Mouse (Mus musculus): ENCODE measurements around the gene Pigo. TPM values are rescaled to one million over a fixed set of nuclear protein-coding genes. Genes with fewer than 3 reads are reported as not detected.

The Pigo gene
- polyA plus RNA-seq, 1 experiment from 2014 or later, result 15.0 TPM

DNA sequence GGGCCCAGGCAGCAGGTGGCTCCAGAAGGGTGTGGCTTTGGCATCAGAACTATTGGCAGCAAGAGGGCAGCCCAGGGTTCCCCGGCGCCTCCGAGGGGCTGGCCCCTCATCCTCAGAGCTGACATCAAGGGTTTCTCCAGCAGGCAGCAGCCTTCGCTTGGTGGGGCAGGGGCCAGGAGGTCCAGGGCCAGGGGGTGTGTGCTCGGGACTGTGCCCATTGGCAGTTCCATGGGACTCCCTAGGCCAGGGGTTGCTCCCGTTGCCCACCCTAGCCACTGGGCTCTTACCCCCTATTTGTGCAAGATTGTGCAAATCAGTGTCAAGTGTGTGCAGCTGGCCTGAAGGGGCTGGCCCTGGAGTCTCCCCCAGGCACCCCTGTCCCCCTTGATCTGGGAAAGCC is 10.2 kb upstream of the Pigo start:
- no peak for ATAC-seq (replicated peaks; ENCODE audit: insufficient number of reproducible peaks, insufficient read depth, low FRiP score, low read depth)
- H3K4me2 ChIP-seq, result no peak overlapping the region
- no peaks in the 10 kb centered on the region for H3K27me3 ChIP-seq
- H3K9ac ChIP-seq, result no peak overlapping the region
- H3K36me3 ChIP-seq, result peaks cover 28% of the 10 kb centered on the region
- 90% methylated on average over 6 of the region's 6 CpGs for WGBS
- peaks cover 28% of the 10 kb centered on the region for H3K4me1 ChIP-seq (replicated peaks)
- H3K4me3 ChIP-seq, result no peak overlapping the region
- no peak overlapping the region for H3K27ac ChIP-seq
- no peaks in the 10 kb centered on the region for H3K9me3 ChIP-seq (replicated peaks)

DNA sequence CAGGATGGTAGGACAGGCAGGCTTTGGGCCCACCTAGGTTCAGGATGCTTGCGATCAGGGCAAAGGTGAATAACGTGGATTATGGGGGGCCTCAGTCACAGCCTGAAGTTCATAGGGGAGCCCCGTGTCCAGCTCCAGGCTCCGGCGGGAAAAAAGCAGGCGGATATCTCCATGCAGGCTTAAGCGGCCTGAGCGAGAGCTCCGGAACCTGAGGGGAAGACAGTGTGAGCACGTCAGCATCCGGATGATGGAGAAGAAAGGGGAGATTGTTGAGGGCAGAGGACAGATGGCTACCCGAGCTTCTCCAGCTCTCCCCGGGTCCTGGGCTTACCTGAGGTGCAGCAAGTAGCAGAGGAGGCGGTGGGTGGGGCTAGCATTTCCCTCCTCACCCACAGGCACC is 7.9 kb upstream of the Pigo start:
- WGBS, result 81% methylated on average over 14 of the region's 14 CpGs

DNA sequence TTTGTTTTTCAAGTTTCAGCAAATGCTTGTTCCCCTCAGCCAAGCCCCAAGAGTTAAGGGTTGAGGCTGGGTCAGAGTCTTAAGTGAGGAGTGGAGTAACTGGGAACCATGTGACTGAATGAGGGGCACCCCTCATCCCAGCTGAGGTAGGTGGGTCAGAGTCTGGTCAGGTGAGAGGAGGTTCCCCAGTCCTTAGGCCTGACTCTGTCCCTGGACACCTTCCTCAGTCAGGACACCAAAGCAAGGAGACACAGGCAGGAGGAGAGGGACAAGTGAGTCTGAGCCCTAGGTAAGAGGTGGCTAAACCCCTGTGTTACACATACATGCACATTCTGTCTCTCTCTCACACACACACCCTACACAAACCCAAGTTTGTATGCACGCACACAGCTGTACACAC is 6.9 kb upstream of the Pigo start:
- Histone ChIP-seq H3K27ac (no peak overlapping the region), H3K36me3 (peaks cover 51% of the 10 kb centered on the region), H3K4me3 (no peak overlapping the region), H3K9me3 (replicated peaks) (no peaks in the 10 kb centered on the region), H3K4me1 (replicated peaks) (peaks cover 15% of the 10 kb centered on the region), H3K27me3 (no peaks in the 10 kb centered on the region), H3K4me2 (no peak overlapping the region), H3K9ac (no peak overlapping the region)
- 92% methylated on average over 1 of the region's 1 CpGs for WGBS
- no peak for ATAC-seq (replicated peaks; ENCODE audit: insufficient number of reproducible peaks, insufficient read depth, low FRiP score, low read depth)

More for the DNA sequence above, 7.9 kb upstream of the Pigo start:
- Histone ChIP-seq H3K9ac (no peak overlapping the region), H3K9me3 (replicated peaks) (no peaks in the 10 kb centered on the region), H3K27ac (no peak overlapping the region), H3K4me1 (replicated peaks) (peaks cover 22% of the 10 kb centered on the region), H3K36me3 (peaks cover 41% of the 10 kb centered on the region), H3K4me2 (no peak overlapping the region), H3K27me3 (no peaks in the 10 kb centered on the region), H3K4me3 (no peak overlapping the region)
- ATAC-seq (replicated peaks; ENCODE audit: insufficient number of reproducible peaks, insufficient read depth, low FRiP score, low read depth), result no peak

DNA sequence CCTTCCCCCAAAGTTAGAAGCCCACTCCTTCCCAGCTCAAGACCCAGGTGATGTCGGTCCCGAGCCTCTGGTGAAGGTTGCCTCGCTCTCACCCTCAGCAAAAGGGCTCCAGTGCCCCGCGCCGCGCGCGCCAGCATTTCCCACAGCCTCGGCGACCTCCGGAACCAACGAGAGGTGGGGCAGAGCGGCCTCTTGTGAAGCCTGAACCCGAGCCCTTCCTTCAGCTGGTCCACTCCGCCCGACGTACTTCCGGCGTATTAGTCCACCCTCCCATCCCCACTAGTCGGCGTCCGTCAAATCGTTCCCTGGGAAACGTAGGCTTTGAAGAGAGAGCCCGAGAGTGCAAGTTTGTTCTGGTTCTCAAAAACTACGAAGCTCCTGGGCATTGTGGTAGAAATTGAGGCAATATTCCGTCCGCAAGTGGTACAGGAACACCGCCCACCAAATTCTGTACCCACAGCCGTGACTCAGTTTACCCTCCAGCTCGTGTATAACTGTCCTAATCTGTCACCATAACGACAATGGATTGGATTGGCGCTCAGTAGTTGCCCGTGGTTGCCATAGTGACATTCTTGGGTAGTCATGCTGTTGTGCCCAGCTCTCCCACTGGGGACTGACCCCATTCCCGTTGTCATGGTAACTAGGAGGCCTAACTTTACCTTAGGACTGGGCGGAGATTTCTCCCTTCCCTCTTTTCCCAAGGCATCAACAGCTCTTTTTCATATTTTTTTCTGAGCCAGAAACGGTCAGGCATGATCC is 5.8 kb upstream of the Pigo start, which contains the start of gene Stoml2:
Stoml2 (minus strand) TSS at position 474 of the 759 bp plus-strand sequence.
- 1% methylated on average over 38 of the region's 38 CpGs for WGBS
- Histone ChIP-seq H3K27me3 (no peaks in the 10 kb centered on the region), H3K9ac (peak within 1 kb of the TSS; percentile 89), H3K36me3 (peaks cover 54% of the 10 kb centered on the region), H3K4me1 (replicated peaks) (peaks cover 15% of the 10 kb centered on the region), H3K4me2 (peak within 1 kb of the TSS; percentile 84), H3K27ac (peak within 1 kb of the TSS; percentile 79), H3K4me3 (peak within 1 kb of the TSS; percentile 69), H3K9me3 (replicated peaks) (no peaks in the 10 kb centered on the region)
- ATAC-seq (replicated peaks; ENCODE audit: insufficient number of reproducible peaks, insufficient read depth, low FRiP score, low read depth), result peak; percentile 95

DNA sequence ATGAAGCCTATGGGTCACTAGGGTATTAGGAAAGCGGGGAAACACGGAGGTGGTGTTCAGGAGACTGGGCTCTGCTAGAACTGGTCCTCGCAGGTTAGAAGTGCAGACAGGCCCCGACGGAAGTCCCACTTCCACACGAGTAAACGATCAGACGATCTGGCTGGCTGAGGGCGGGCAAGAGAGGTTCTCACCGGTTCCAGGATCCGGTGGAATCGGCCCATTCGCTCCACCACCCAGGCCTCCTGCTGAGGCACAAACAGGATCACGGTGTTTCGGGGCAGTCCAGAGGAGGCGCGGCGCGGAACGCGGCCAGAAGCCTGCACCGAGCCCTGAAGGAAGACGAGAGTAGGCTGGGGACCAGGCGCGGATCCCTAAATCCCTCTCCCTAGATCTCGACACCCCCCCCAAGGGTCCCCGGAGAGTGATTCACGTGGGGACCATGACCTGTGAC is 5.2 kb upstream of the Pigo start:
- H3K9ac ChIP-seq, result peak overlapping the region; percentile 89
- peak overlapping the region; percentile 69 for H3K4me3 ChIP-seq
- peak overlapping the region; percentile 84 for H3K4me2 ChIP-seq
- under 1% methylated on average over 28 of the region's 28 CpGs for WGBS
- peak overlapping the region; percentile 79 for H3K27ac ChIP-seq
- no peaks in the 10 kb centered on the region for H3K9me3 ChIP-seq (replicated peaks)
- peaks cover 15% of the 10 kb centered on the region for H3K4me1 ChIP-seq (replicated peaks)
- peak; percentile 41 for ATAC-seq (replicated peaks; ENCODE audit: insufficient number of reproducible peaks, insufficient read depth, low FRiP score, low read depth)
- peaks cover 48% of the 10 kb centered on the region for H3K36me3 ChIP-seq
- H3K27me3 ChIP-seq, result no peaks in the 10 kb centered on the region

DNA sequence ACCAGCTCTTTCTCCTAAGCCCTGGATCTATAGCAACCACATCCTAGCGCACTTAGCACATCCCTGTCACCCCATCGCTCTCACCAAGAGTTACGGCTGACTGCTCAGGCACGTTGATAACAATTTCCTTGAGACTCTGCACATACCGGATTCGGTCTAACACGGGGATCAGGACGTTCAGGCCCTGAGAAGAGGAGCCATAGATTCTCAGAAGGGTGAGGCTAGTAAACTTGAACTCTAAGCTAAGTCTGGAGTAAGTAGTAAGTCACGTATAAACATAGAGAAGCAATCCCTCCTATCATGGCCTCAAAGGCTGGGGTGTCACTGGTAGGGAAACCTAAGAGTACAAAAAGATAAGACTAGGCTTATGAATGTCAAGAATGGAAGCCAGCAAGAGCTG is 4.7 kb upstream of the Pigo start:
- peak overlapping the region; percentile 89 for H3K9ac ChIP-seq
- H3K4me1 ChIP-seq (replicated peaks), result peaks cover 15% of the 10 kb centered on the region
- H3K9me3 ChIP-seq (replicated peaks), result no peaks in the 10 kb centered on the region
- WGBS, result 68% methylated on average over 9 of the region's 9 CpGs
- peak overlapping the region; percentile 84 for H3K4me2 ChIP-seq
- peak overlapping the region; percentile 69 for H3K4me3 ChIP-seq
- H3K36me3 ChIP-seq, result peaks cover 47% of the 10 kb centered on the region
- ATAC-seq (replicated peaks; ENCODE audit: insufficient number of reproducible peaks, insufficient read depth, low FRiP score, low read depth), result no peak
- H3K27me3 ChIP-seq, result no peaks in the 10 kb centered on the region
- H3K27ac ChIP-seq, result 0 out of 2 replicates have a peak overlapping the region, but pooled peaks have one; percentile 79

DNA sequence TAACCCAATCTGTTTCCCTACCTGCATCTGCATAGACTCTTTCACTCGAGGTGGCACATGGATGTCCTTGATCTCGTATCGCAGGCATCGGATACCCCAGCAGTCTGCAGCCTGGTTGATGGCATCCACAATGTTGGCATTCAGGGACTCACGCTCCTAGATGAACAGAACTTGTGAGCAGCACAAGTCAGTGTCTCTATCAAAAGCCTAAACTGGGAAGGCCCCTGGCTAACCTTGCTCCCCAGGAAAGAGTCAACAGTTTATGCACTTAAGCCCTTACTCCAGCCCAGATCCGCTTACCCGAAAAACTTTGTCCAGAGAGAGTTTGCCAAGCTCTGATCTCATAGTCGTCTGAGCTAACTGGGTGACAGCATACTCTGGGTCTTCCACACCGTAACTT is 4.1 kb upstream of the Pigo start:
- WGBS, result 90% methylated on average over 9 of the region's 9 CpGs
- Histone ChIP-seq H3K9me3 (replicated peaks) (no peaks in the 10 kb centered on the region), H3K4me2 (peak overlapping the region; percentile 84; the same call in 1 of the 2 replicates), H3K4me1 (replicated peaks) (peaks cover 19% of the 10 kb centered on the region), H3K36me3 (peaks cover 43% of the 10 kb centered on the region), H3K27me3 (no peaks in the 10 kb centered on the region), H3K9ac (no peak overlapping the region; the same call in 1 of the 2 replicates), H3K27ac (no peak overlapping the region), H3K4me3 (no peak overlapping the region)
- no peak for ATAC-seq (replicated peaks; ENCODE audit: insufficient number of reproducible peaks, insufficient read depth, low FRiP score, low read depth)

DNA sequence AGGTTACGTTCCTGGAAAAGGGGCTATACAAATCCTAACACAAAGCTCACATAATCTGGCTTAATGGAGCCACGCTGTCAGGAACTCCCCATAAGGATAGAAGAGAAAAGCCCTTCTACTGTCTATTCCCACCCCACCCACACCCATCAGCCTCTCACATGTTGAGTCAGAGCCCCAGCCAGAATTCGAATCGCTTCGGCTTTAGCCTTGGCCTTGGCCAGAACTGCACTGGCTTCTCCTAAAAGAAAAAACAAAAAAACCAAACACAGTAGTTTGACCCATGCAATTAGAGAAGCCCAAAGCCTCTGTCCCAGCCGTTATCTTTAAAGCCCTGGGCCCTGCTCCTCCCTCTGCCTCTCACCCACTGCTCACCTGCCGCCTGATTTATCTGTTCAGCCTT is 3.5 kb upstream of the Pigo start:
- no peaks in the 10 kb centered on the region for H3K9me3 ChIP-seq (replicated peaks)
- 89% methylated on average over 7 of the region's 7 CpGs for WGBS
- peaks cover 24% of the 10 kb centered on the region for H3K4me1 ChIP-seq (replicated peaks)
- H3K27ac ChIP-seq, result no peak overlapping the region
- no peak overlapping the region for H3K9ac ChIP-seq
- H3K27me3 ChIP-seq, result no peaks in the 10 kb centered on the region
- H3K36me3 ChIP-seq, result peaks cover 38% of the 10 kb centered on the region
- no peak overlapping the region for H3K4me3 ChIP-seq
- ATAC-seq (replicated peaks; ENCODE audit: insufficient number of reproducible peaks, insufficient read depth, low FRiP score, low read depth), result no peak
- H3K4me2 ChIP-seq, result no peak overlapping the region

DNA sequence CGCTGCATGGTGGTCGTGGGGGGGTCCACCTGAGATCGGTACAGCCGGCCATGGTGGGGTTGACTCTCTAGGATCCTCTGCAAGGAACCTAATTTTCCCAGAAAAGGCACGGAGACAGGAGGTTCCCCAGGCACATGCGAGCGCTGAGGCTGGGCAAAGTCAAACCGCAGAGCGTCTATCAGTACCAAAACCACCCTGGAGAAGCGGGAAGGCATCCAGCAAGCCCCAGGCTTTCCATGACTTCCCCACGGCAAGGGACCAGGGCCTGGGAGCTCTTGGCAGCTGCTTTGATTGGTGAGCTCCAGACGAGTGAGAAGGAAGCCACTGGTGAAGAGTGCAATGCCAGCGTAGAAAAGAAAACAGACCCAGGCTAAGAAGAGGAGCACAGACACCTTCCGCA is 946 bp downstream of the Pigo start:
- ATAC-seq (replicated peaks; ENCODE audit: insufficient number of reproducible peaks, insufficient read depth, low FRiP score, low read depth), result no peak
- 71% methylated on average over 14 of the region's 14 CpGs for WGBS
- H3K27ac ChIP-seq, result peak overlapping the region; percentile 89; the same call in 1 of the 2 replicates
- H3K9me3 ChIP-seq (replicated peaks), result no peaks in the 10 kb centered on the region
- H3K27me3 ChIP-seq, result no peaks in the 10 kb centered on the region
- peaks cover 60% of the 10 kb centered on the region for H3K36me3 ChIP-seq
- peak overlapping the region; percentile 64 for H3K9ac ChIP-seq
- peak overlapping the region; percentile 71 for H3K4me3 ChIP-seq
- H3K4me1 ChIP-seq (replicated peaks), result peaks cover 9% of the 10 kb centered on the region
- peak overlapping the region; percentile 78 for H3K4me2 ChIP-seq

DNA sequence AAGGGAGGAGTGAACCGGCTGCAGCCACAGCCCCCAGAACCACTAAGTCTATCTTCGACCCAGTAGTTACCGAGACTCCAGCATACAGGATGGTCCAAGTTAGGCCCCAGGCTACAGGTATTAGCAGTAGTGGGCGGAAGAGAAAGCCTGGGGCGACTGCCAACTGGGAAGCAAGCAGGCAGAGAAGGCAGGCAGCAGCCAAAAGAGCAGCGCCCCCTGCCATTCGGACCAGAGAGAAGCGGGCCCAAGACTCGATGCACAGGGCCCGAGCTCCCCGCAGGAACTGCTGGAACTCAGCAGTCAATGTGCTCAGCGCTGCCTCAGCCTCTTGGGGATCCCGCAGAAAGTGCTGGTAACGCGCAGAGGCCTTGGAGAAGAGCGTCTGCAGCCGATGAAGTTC is 4.3 kb downstream of the Pigo start:
- ATAC-seq (replicated peaks; ENCODE audit: insufficient number of reproducible peaks, insufficient read depth, low FRiP score, low read depth), result no peak
- H3K4me2 ChIP-seq, result no peak overlapping the region
- H3K4me3 ChIP-seq, result no peak overlapping the region
- H3K27ac ChIP-seq, result no peak overlapping the region
- no peak overlapping the region for H3K9ac ChIP-seq
- no peaks in the 10 kb centered on the region for H3K27me3 ChIP-seq
- peaks cover 9% of the 10 kb centered on the region for H3K4me1 ChIP-seq (replicated peaks)
- H3K9me3 ChIP-seq (replicated peaks), result no peaks in the 10 kb centered on the region
- 76% methylated on average over 17 of the region's 17 CpGs for WGBS
- peaks cover 50% of the 10 kb centered on the region for H3K36me3 ChIP-seq

DNA sequence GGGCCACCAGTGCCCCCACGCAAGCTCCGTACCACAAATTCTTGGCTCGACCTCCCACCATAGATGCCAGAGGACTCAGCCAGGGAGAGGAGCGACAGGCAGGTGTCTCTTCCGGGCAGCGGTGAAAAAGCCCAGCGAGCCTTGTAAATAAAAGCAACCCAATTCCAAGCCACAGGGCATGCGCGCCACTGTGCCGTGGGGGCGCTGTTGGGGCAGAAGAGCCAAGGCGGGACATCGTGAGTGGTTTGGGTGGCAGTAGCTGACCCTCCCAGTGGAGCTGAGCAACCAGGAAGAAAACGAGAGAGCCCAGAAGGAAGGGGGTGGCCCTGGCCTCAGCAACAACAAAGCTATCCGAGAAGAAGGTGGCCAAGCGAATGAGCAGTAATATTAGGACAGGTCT is 4.7 kb downstream of the Pigo start:
- no peak for ATAC-seq (replicated peaks; ENCODE audit: insufficient number of reproducible peaks, insufficient read depth, low FRiP score, low read depth)
- Histone ChIP-seq H3K27me3 (no peaks in the 10 kb centered on the region), H3K4me3 (no peak overlapping the region), H3K9ac (no peak overlapping the region), H3K27ac (no peak overlapping the region), H3K4me1 (replicated peaks) (peaks cover 9% of the 10 kb centered on the region), H3K36me3 (peaks cover 50% of the 10 kb centered on the region), H3K4me2 (no peak overlapping the region), H3K9me3 (replicated peaks) (no peaks in the 10 kb centered on the region)
- WGBS, result 85% methylated on average over 16 of the region's 16 CpGs

Measured in heart, embryonic 15.5 days (tissue).